Mouse (Mus musculus) forebrain, postnatal 0 days (tissue): ENCODE measurements around the gene Bcl2. TPM values are rescaled to one million over a fixed set of nuclear protein-coding genes. Genes with fewer than 3 reads are reported as not detected.

Experiments used
- ATAC-seq: fragments of 200-750 bp; cut with Nextera tagmentation; 2 replicates; pipeline ENCODE4 v1.8.0; 2017; ENCODE audit warnings: mild to moderate bottlenecking, moderate library complexity
- DNase-seq: peaks from one replicate; pipeline ENCODE4 v3.0.0-alpha.2; 2015
- H3K27ac ChIP-seq: fragments of 300-500 bp; sonication (generic); 2 replicates; pipeline ENCODE4 v1.5.1; 2014; ENCODE audit warnings: low read depth, mild to moderate bottlenecking, antibody characterized with exemption, low read length, moderate library complexity, mixed read lengths
- H3K27me3 ChIP-seq: fragments of 300-500 bp; sonication (generic); 2 replicates; pipeline ENCODE4 v1.6.1; 2014; ENCODE audit warnings: mild to moderate bottlenecking, low read length, mixed read lengths; ENCODE audit not compliant: insufficient read depth
- H3K36me3 ChIP-seq: fragments of 300-500 bp; sonication (generic); 2 replicates; pipeline ENCODE4 v1.6.1; 2014; ENCODE audit warnings: mild to moderate bottlenecking, moderate library complexity; ENCODE audit not compliant: insufficient read depth
- H3K4me1 ChIP-seq: fragments of 300-500 bp; sonication (generic); 2 replicates; pipeline ENCODE4 v1.6.1; 2014; ENCODE audit warnings: antibody characterized with exemption; ENCODE audit not compliant: insufficient read depth
- H3K4me2 ChIP-seq: fragments of 300-500 bp; sonication (generic); 2 replicates; pipeline ENCODE4 v1.6.1; 2014; ENCODE audit warnings: low read depth, mild to moderate bottlenecking, moderate library complexity
- H3K4me3 ChIP-seq: fragments of 300-500 bp; sonication (generic); 2 replicates; pipeline ENCODE4 v1.5.1; 2014; ENCODE audit warnings: low read depth, low read length, mixed read lengths
- H3K9ac ChIP-seq: fragments of 300-500 bp; sonication (generic); 2 replicates; pipeline ENCODE4 v1.6.1; 2014; ENCODE audit warnings: mild to moderate bottlenecking
- H3K9me3 ChIP-seq: fragments of 300-500 bp; sonication (generic); 2 replicates; pipeline ENCODE4 v1.6.1; 2016; ENCODE audit warnings: low read length
- CTCF ChIP-seq: sonication (generic); IDR thresholded peaks from 2 replicates; pipeline ENCODE4 v1.5.1; 2016; ENCODE audit warnings: antibody characterized with exemption, control low read depth, low read depth
- WGBS: fragments of 180-500 bp; shearing (Covaris S2); extraction: QIAGEN DNeasy Blood & Tissue Kit; methylation state at CpG from one replicate; pipeline ENCODE4 v1.1.7; 2014; 5-methylcytosine and 5-hydroxymethylcytosine counted together
- polyA plus RNA-seq: library from polyadenylated mRNA; unstranded; fragments of >200 nt; fragmentation: Nextera tagmentation; extraction: Ambion mirVana; gene quantifications from 2 replicates; pipeline ENCODE4 v1.2.1, GENCODE M21; 2015
- total RNA-seq: library from RNA; depleted of rRNA; stranded (reverse); fragments of >200 nt; gene quantifications from 2 replicates; pipeline ENCODE4 v1.2.3, GENCODE M21; 2014

Bcl2 gene
- total and polyA plus RNA-seq, 2 experiments from 2014 or later, result 6.3 to 14.1 TPM

- H3K27me3 ChIP-seq, result no peaks in the 10 kb centered on the region
Observed at GRCm38 (mm10) chr1:106598292-106598583, 115.8 kb downstream of the Bcl2 start.

GRCm38 (mm10) chr1:106597575-106598291 lies 116.3 kb downstream of the Bcl2 start:
- no peak overlapping the region for H3K4me2 ChIP-seq
- H3K36me3 ChIP-seq, result no peaks in the 10 kb centered on the region
- H3K9me3 ChIP-seq, result no peaks in the 10 kb centered on the region
- DNase-seq (no peak), ATAC-seq (no peak)
- no peaks in the 10 kb centered on the region for H3K4me1 ChIP-seq
- no peak for TF ChIP-seq CTCF
- H3K9ac ChIP-seq, result no peak overlapping the region
- H3K4me3 ChIP-seq, result no peak overlapping the region
- 74% methylated on average over 5 of the region's 5 CpGs for WGBS
- H3K27me3 ChIP-seq, result no peaks in the 10 kb centered on the region
- no peak overlapping the region for H3K27ac ChIP-seq

More at GRCm38 (mm10) chr1:106598292-106598583, 115.8 kb downstream of the Bcl2 start:
- no peak for TF ChIP-seq CTCF
- Histone ChIP-seq H3K9ac (no peak overlapping the region), H3K4me3 (no peak overlapping the region), H3K4me1 (no peaks in the 10 kb centered on the region), H3K4me2 (no peak overlapping the region), H3K9me3 (no peaks in the 10 kb centered on the region), H3K27ac (no peak overlapping the region), H3K36me3 (no peaks in the 10 kb centered on the region)
- no peak for ATAC-seq
- 92% methylated on average over 2 of the region's 2 CpGs for WGBS
- DNase-seq, result no peak

GRCm38 (mm10) chr1:106596380-106596779 lies 117.7 kb downstream of the Bcl2 start:
- Histone ChIP-seq H3K9ac (no peak overlapping the region), H3K9me3 (no peaks in the 10 kb centered on the region), H3K36me3 (no peaks in the 10 kb centered on the region), H3K4me2 (no peak overlapping the region), H3K4me3 (no peak overlapping the region), H3K27me3 (no peaks in the 10 kb centered on the region), H3K4me1 (no peaks in the 10 kb centered on the region), H3K27ac (no peak overlapping the region)
- WGBS, result 97% methylated on average over 1 of the region's 1 CpGs
- no peak for DNase-seq
- ATAC-seq, result no peak
- TF ChIP-seq CTCF, result no peak

GRCm38 (mm10) chr1:106595286-106595885 lies 118.7 kb downstream of the Bcl2 start:
- Histone ChIP-seq H3K4me1 (no peaks in the 10 kb centered on the region), H3K27ac (no peak overlapping the region), H3K27me3 (no peaks in the 10 kb centered on the region), H3K36me3 (no peaks in the 10 kb centered on the region), H3K9me3 (no peaks in the 10 kb centered on the region), H3K4me3 (no peak overlapping the region), H3K4me2 (no peak overlapping the region), H3K9ac (no peak overlapping the region)
- WGBS, result 33% methylated on average over 6 of the region's 6 CpGs
- no peak for TF ChIP-seq CTCF
- DNase-seq (no peak), ATAC-seq (no peak)

GRCm38 (mm10) chr1:106591180-106591774 lies 122.8 kb downstream of the Bcl2 start:
- H3K9ac ChIP-seq, result no peak overlapping the region
- no peak overlapping the region for H3K4me3 ChIP-seq
- H3K36me3 ChIP-seq, result no peaks in the 10 kb centered on the region
- WGBS, result 36% methylated on average over 2 of the region's 2 CpGs
- no peaks in the 10 kb centered on the region for H3K4me1 ChIP-seq
- DNase-seq (no peak), ATAC-seq (no peak)
- no peaks in the 10 kb centered on the region for H3K27me3 ChIP-seq
- no peaks in the 10 kb centered on the region for H3K9me3 ChIP-seq
- no peak for TF ChIP-seq CTCF
- H3K27ac ChIP-seq, result no peak overlapping the region
- H3K4me2 ChIP-seq, result no peak overlapping the region

GRCm38 (mm10) chr1:106589141-106589540 lies 124.9 kb downstream of the Bcl2 start:
- H3K9ac ChIP-seq, result no peak overlapping the region
- no peak overlapping the region for H3K27ac ChIP-seq
- ATAC-seq, result no peak
- no peak overlapping the region for H3K4me2 ChIP-seq
- H3K36me3 ChIP-seq, result no peaks in the 10 kb centered on the region
- no peak for TF ChIP-seq CTCF
- H3K4me1 ChIP-seq, result no peaks in the 10 kb centered on the region
- no peak for DNase-seq
- no peaks in the 10 kb centered on the region for H3K27me3 ChIP-seq
- no peaks in the 10 kb centered on the region for H3K9me3 ChIP-seq
- WGBS, result 92% methylated on average over 2 of the region's 2 CpGs
- H3K4me3 ChIP-seq, result no peak overlapping the region

- Histone ChIP-seq H3K4me3 (no peak overlapping the region), H3K4me2 (no peak overlapping the region), H3K4me1 (no peaks in the 10 kb centered on the region), H3K9ac (no peak overlapping the region), H3K27me3 (no peaks in the 10 kb centered on the region), H3K36me3 (no peaks in the 10 kb centered on the region), H3K27ac (no peak overlapping the region), H3K9me3 (no peaks in the 10 kb centered on the region)
- DNase-seq, result no peak
- WGBS, result 89% methylated on average over 4 of the region's 4 CpGs
- no peak for TF ChIP-seq CTCF
- no peak for ATAC-seq
Observed at GRCm38 (mm10) chr1:106587866-106588470, 126.1 kb downstream of the Bcl2 start.
